Mouse (Mus musculus) intestine, postnatal 0 days (tissue): ENCODE measurements around the gene Lmx1a. TPM values are rescaled to one million over a fixed set of nuclear protein-coding genes. Genes with fewer than 3 reads are reported as not detected.

Source experiments
- ATAC-seq: fragments of 200-750 bp; cut with Nextera tagmentation; 2 replicates; pipeline ENCODE4 v1.8.0; 2017; ENCODE audit warnings: mild to moderate bottlenecking, moderate TSS enrichment, moderate library complexity
- H3K27ac ChIP-seq: fragments of 300-500 bp; sonication (generic); 2 replicates; pipeline ENCODE4 v1.5.1; 2014; ENCODE audit warnings: mild to moderate bottlenecking, low read depth, low read length, moderate library complexity
- H3K27me3 ChIP-seq: fragments of 300-500 bp; sonication (generic); replicated peaks from 2 replicates; pipeline ENCODE4 v1.6.1; 2014; ENCODE audit warnings: low read length, mixed read lengths; ENCODE audit not compliant: control insufficient read depth, insufficient read depth
- H3K36me3 ChIP-seq: fragments of 300-500 bp; sonication (generic); 2 replicates; pipeline ENCODE4 v1.6.1; 2014; ENCODE audit warnings: mild to moderate bottlenecking, moderate library complexity; ENCODE audit not compliant: control insufficient read depth, insufficient read depth
- H3K4me1 ChIP-seq: fragments of 300-500 bp; sonication (generic); replicated peaks from 2 replicates; pipeline ENCODE4 v1.6.1; 2014; ENCODE audit warnings: antibody characterized with exemption, low read length, mixed read lengths; ENCODE audit not compliant: control insufficient read depth, insufficient read depth
- H3K4me2 ChIP-seq: fragments of 300-500 bp; sonication (generic); replicated peaks from 2 replicates; pipeline ENCODE4 v1.6.1; 2014; ENCODE audit warnings: low read depth, mild to moderate bottlenecking, moderate library complexity
- H3K4me3 ChIP-seq: fragments of 300-500 bp; sonication (generic); 2 replicates; pipeline ENCODE4 v1.5.1; 2014; ENCODE audit warnings: low read depth, low read length
- H3K9ac ChIP-seq: fragments of 300-500 bp; sonication (generic); 2 replicates; pipeline ENCODE4 v1.6.1; 2014; ENCODE audit warnings: mild to moderate bottlenecking, low read depth, low read length
- H3K9me3 ChIP-seq: fragments of 300-500 bp; sonication (generic); 2 replicates; pipeline ENCODE4 v1.6.1; 2016; ENCODE audit warnings: mixed run types; ENCODE audit not compliant: control insufficient read depth
- CTCF ChIP-seq: sonication (generic); IDR thresholded peaks from 2 replicates; pipeline ENCODE4 v1.5.1; 2016; ENCODE audit warnings: low read depth, mild to moderate bottlenecking, control low read depth, antibody characterized with exemption, moderate library complexity
- WGBS: fragments of 180-500 bp; shearing (Covaris S2); extraction: QIAGEN DNeasy Blood & Tissue Kit; methylation state at CpG from one replicate; pipeline ENCODE4 v1.1.7; 2014; 5-methylcytosine and 5-hydroxymethylcytosine counted together
- polyA plus RNA-seq: library from polyadenylated mRNA; unstranded; fragments of >200 nt; fragmentation: Nextera tagmentation; extraction: Ambion mirVana; gene quantifications from 2 replicates; pipeline ENCODE4 v1.2.1, GENCODE M21; 2015

Gene Lmx1a
- polyA plus RNA-seq, 1 experiment from 2014 or later, result 0.27 TPM

DNA sequence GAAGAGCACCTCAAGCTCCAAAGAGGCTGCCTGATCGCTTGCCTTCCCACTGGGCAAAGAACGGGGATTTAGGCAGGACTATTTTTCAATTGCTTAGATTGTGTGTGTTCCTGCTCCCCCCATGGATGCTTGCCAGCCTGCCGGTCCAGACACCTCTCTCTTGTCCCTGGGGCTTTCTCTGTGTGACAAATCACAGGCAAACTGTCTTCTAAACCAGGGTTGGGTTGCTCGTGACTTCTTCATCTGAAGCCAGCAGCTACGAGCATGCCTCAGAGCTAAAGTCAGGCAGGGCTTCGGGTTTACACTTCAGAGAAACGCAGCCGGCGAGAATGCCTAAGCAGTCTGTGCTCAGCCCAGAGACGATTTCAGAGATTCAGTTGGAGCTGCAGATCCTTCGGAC, 189.3 kb downstream of the Lmx1a start:
- H3K27me3 ChIP-seq, result no peaks in the 10 kb centered on the region
- 60% methylated on average over 11 of the region's 11 CpGs for WGBS
- no peaks in the 10 kb centered on the region for H3K4me1 ChIP-seq
- TF ChIP-seq CTCF, result no peak
- no peaks in the 10 kb centered on the region for H3K9me3 ChIP-seq
- no peak overlapping the region for H3K27ac ChIP-seq
- no peak overlapping the region for H3K9ac ChIP-seq
- no peak overlapping the region for H3K4me3 ChIP-seq
- ATAC-seq, result no peak
- no peak overlapping the region for H3K4me2 ChIP-seq
- H3K36me3 ChIP-seq, result no peaks in the 10 kb centered on the region

DNA sequence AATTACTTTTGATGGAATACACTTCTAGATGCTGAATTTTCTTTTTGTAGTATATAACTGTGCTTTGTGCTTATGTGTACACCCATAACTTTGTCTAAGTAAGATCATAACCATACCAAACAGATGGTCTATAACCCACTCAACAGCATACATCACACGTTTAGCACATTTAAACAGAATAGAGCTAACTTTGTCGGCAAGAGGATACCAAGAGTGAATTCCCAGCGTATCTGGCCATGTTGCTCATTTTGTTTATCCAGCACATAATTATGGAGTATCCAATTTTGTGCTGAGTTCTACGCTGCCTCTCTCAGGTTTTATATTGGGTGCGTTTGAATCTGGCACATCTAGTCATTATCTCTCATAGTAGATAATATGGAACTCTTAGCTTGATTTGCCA, 196.7 kb downstream of the Lmx1a start:
- whole genome bisulfite sequencing, result 86% methylated on average over 5 of the region's 5 CpGs
- no peak for ATAC-seq
- Histone ChIP-seq H3K27me3 (no peaks in the 10 kb centered on the region), H3K36me3 (no peaks in the 10 kb centered on the region), H3K4me2 (no peak overlapping the region), H3K9me3 (no peaks in the 10 kb centered on the region), H3K9ac (no peak overlapping the region), H3K27ac (no peak overlapping the region), H3K4me1 (no peaks in the 10 kb centered on the region), H3K4me3 (no peak overlapping the region)
- TF ChIP-seq CTCF, result no peak

DNA sequence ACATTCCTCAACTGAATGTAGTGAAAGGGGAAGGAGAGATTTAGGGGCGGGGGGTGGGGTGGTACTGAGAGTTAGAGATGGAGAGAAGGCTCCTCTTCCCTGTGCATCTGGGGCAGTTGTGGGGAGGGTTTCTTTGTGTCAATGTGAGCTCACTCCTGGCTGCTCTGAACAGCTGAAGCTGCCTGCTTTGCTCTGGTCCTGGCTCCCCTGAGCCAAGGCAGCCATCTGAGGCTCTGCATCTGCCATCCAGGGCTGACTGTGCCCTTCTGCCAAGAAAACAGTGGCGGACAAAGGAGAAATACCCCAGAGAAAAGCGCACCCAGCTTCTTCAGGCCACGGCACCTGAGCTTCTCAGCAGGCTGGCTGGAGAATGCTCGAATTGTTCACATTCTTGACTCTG, 199.1 kb downstream of the Lmx1a start:
- Histone ChIP-seq H3K4me2 (0 out of 2 replicates have a peak overlapping the region, but pooled peaks have one; percentile 48), H3K36me3 (no peaks in the 10 kb centered on the region), H3K27ac (no peak overlapping the region), H3K9ac (no peak overlapping the region), H3K4me1 (no peaks in the 10 kb centered on the region), H3K4me3 (no peak overlapping the region), H3K27me3 (no peaks in the 10 kb centered on the region), H3K9me3 (no peaks in the 10 kb centered on the region)
- ATAC-seq, result no peak
- 68% methylated on average over 5 of the region's 5 CpGs for WGBS
- no peak for TF ChIP-seq CTCF

DNA sequence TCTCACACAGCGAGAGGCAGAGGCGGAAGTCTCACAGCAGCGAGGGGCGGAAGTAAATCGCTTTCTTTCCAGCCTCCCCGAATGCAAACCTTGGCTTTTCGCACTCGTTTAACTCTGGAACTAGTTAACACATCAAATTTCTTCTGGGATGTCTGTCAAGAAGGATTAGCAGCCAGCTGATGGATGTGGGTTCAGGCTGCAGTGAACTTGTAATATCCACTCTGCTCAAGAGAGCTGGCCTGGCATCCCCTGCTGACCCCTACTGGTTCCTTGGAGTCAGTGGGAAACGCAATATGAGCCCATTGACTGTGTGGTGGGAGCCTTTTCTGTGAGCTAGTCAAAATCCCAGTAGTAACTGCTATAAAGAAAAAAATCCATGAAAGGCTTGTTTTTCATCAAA, 199.8 kb downstream of the Lmx1a start:
- no peak for ATAC-seq
- no peaks in the 10 kb centered on the region for H3K36me3 ChIP-seq
- no peaks in the 10 kb centered on the region for H3K9me3 ChIP-seq
- WGBS, result 19% methylated on average over 9 of the region's 9 CpGs
- no peak overlapping the region for H3K9ac ChIP-seq
- H3K27ac ChIP-seq, result no peak overlapping the region
- H3K27me3 ChIP-seq, result no peaks in the 10 kb centered on the region
- peak overlapping the region; percentile 48 for H3K4me2 ChIP-seq
- peak; percentile 61 for TF ChIP-seq CTCF
- no peaks in the 10 kb centered on the region for H3K4me1 ChIP-seq
- H3K4me3 ChIP-seq, result peak overlapping the region; percentile 14; the same call in 1 of the 2 replicates

DNA sequence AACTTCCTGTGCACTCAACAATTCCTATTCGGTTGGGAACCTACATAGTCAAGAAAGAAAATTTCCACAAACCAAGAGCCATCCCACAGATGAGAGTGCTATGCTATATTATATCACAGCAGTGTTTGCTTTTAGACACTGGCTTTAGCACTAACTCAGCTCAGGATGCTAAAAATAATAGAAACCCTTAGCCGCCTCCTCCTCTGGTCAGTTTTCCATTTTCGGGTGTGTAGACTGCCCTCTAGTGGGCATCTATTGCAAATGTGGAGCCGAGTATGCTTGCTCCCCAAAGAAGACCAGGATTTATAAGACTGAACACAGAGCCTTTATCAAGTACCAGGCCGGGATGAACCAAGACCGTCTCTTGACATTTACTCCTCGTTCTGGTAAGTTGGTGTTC, 207.2 kb downstream of the Lmx1a start:
- Histone ChIP-seq H3K9ac (no peak overlapping the region), H3K9me3 (no peaks in the 10 kb centered on the region), H3K4me1 (no peaks in the 10 kb centered on the region), H3K4me2 (no peak overlapping the region), H3K36me3 (no peaks in the 10 kb centered on the region), H3K4me3 (no peak overlapping the region), H3K27ac (no peak overlapping the region), H3K27me3 (no peaks in the 10 kb centered on the region)
- no peak for ATAC-seq
- 36% methylated on average over 7 of the region's 7 CpGs for WGBS
- TF ChIP-seq CTCF, result peak; percentile 75

Other genes starting within 250 kb of the Lmx1a start
- gene Lrrc52, start 222.5 kb upstream of the Lmx1a start, polyA plus RNA-seq, result not detected in 2 replicates
- 0.16 and 0.24 TPM in 2 replicates for gene Rxrg, start 90.9 kb upstream of the Lmx1a start, polyA plus RNA-seq